Mouse (Mus musculus) G1E (cell line): ENCODE measurements at regions not wholly inside any gene's neighbourhood (a gene's known extent, or its start where the extent isn't known, plus 50 kb on each side); places are given as distances from the start of the nearest gene placed in this dataset.

Experiments
- ATAC-seq: 2 replicates; pipeline ENCODE4 v1.8.0; 2016; ENCODE audit warnings: mild to moderate bottlenecking; ENCODE audit not compliant: insufficient number of reproducible peaks, poor library complexity, low FRiP score, severe bottlenecking; ENCODE audit errors: extremely low read depth
- DNase-seq: peaks from one replicate; pipeline ENCODE4 v3.0.0; 2012; ENCODE audit warnings: low spot score
- H3K27me3 ChIP-seq: 2 replicates; pipeline ENCODE4 v1.6.1; 2012; ENCODE audit warnings: mild to moderate bottlenecking, low read length, inconsistent platforms; ENCODE audit not compliant: insufficient read depth
- H3K36me3 ChIP-seq: replicated peaks from 2 replicates; pipeline ENCODE3; 2012; ENCODE audit warnings: mild to moderate bottlenecking, inconsistent platforms
- H3K4me1 ChIP-seq: 2 replicates; pipeline ENCODE4 v1.6.1; 2012; ENCODE audit warnings: low read depth, low read length, inconsistent platforms, mixed read lengths; ENCODE audit not compliant: insufficient read depth
- H3K4me3 ChIP-seq: 2 replicates; pipeline ENCODE4 v1.5.1; 2012; ENCODE audit warnings: low read depth, mild to moderate bottlenecking, inconsistent platforms, low read length, moderate library complexity, mixed read lengths
- H3K9me3 ChIP-seq: replicated peaks from 2 replicates; pipeline ENCODE4 v1.6.1; 2012; ENCODE audit warnings: inconsistent platforms
- CTCF ChIP-seq: IDR thresholded peaks from 2 replicates; pipeline ENCODE4 v1.5.1; 2012; ENCODE audit warnings: low read depth, low read length, inconsistent platforms, mixed read lengths
- GATA1 ChIP-seq: IDR thresholded peaks from 2 replicates; pipeline ENCODE4 v1.6.1; 2012; ENCODE audit warnings: borderline replicate concordance, low read length, inconsistent platforms, mixed read lengths
- GATA2 ChIP-seq: IDR thresholded peaks from 2 replicates; pipeline ENCODE4 v1.6.1; 2012; ENCODE audit warnings: low read depth, low read length, inconsistent platforms, borderline replicate concordance
- POLR2AphosphoS5 ChIP-seq: IDR thresholded peaks from 2 replicates; pipeline ENCODE4 v1.6.1; 2012; ENCODE audit warnings: low read depth, low read length, inconsistent platforms; ENCODE audit not compliant: insufficient replicate concordance
- TAL1 ChIP-seq: conservative IDR thresholded peaks from 2 replicates; pipeline ENCODE4 v1.6.1; 2012; ENCODE audit warnings: low read depth, low read length, inconsistent platforms, mixed read lengths

DNA sequence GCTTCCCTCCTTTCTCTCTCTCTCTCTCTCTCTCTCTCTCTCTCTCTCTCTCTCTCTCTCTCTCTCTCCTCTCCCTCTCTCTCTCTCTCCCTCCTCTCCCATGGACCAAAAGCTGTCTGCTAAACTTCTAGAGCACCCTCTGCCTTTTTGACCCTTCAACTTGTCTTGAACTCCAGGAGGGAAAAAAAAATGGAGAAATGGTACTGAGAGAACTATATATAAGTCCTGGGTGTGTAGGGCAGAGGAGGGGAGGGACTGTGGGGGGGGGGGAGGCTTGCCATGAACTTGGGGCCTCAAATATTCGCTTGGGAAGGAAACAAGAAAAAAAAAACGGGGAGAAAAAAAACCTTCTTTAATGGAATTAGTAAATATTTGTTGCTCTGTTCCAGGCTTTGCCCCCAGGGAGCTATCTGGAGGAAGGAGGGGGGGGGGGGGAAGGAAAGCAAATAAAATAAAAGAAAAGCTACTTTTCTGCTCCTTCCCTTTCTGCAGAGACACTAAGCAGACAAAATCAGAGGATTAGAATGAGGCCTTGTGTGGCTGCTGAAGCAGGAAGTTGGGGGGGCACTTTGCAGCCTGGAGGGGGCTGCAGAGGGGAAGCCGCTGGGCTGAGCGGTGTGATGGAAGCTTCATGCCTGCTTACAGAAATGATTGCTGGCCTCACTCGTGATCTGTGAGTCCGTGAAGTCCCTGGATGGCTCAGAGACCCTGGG, 270.1 kb upstream of the Tbx3 start:
- Histone ChIP-seq H3K9me3 (peaks cover 74% of the 10 kb centered on the region), H3K4me3 (no peak overlapping the region), H3K27me3 (no peaks in the 10 kb centered on the region), H3K36me3 (no peaks in the 10 kb centered on the region), H3K4me1 (no peaks in the 10 kb centered on the region)
- TF ChIP-seq CTCF = no peak
- DNase-seq = no peak
- no peak for ATAC-seq

DNA sequence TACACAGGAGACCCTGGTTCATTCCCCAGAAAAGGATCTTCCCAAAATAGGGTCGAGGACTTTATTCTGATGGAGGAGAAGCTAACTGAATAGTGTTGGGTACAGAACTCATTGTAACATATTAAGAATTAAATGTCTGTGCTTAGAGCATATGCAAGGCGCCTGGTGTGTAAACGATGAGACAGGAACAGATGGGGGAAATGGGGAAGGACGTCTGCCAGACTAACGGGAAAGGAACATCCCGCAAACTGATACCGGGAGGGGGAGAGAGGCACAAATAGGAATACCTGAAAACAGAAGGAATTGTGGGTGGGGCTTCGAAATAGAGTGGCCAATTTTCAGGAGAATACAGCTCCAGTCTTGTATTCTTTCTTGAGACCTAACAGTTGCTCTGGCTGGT, 268.6 kb upstream of the Tbx3 start:
- H3K27me3 ChIP-seq = no peaks in the 10 kb centered on the region
- no peak for ATAC-seq
- no peak overlapping the region for H3K4me3 ChIP-seq
- TF ChIP-seq GATA1 (no peak), TAL1 (no peak), POLR2AphosphoS5 (no peak), CTCF (no peak), GATA2 (no peak)
- DNase-seq = no peak
- no peaks in the 10 kb centered on the region for H3K4me1 ChIP-seq
- no peaks in the 10 kb centered on the region for H3K36me3 ChIP-seq
- H3K9me3 ChIP-seq = peaks cover 81% of the 10 kb centered on the region

DNA sequence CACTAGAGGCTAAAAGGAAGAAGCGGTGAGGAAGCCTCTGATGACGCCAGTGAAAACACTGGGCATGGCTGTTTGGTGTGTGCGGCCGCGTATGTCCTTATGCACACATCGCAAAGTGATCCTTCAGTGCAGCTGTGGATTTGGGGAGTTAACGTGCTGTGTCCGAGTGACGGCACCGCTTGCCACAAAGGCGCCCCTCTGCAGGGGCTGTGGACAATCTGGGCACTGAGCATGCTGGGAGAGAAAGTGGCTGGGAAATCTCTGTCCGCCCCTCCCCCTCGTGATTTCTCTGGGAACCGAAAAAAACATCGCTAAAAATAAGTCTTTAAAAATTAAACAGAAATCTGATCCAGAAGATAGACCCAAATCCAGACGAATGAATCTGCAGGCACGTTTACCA, 267.8 kb upstream of the Tbx3 start:
- H3K4me3 ChIP-seq = no peak overlapping the region
- no peaks in the 10 kb centered on the region for H3K27me3 ChIP-seq
- no peaks in the 10 kb centered on the region for H3K36me3 ChIP-seq
- H3K9me3 ChIP-seq = peaks cover 79% of the 10 kb centered on the region
- ATAC-seq (no peak), DNase-seq (no peak)
- no peak for TF ChIP-seq TAL1
- TF ChIP-seq GATA2 = no peak
- TF ChIP-seq CTCF = no peak
- TF ChIP-seq GATA1 = no peak
- no peak for TF ChIP-seq POLR2AphosphoS5
- no peaks in the 10 kb centered on the region for H3K4me1 ChIP-seq

DNA sequence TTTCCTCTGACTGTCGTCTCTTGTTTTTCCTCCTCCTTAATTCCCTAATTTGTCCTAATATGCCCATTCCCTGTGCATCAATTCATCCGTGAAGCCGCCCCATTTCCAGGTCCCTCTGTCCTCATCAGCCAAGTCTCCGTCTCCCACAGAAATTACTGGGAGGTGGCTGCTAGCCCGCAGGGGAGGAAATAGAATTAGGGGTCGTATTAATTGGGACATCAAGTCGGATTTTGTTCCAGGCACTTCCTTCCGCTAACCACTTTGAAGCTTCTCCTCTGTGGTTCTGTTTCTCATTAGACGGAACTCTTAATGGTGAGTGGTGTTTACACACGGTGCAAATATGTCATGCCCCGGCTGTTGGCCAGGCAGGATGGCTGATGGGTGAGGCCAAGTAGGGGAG, 259.5 kb upstream of the Tbx3 start:
- Histone ChIP-seq H3K4me1 (no peaks in the 10 kb centered on the region), H3K4me3 (no peak overlapping the region), H3K9me3 (peaks cover 84% of the 10 kb centered on the region), H3K27me3 (no peaks in the 10 kb centered on the region), H3K36me3 (no peaks in the 10 kb centered on the region)
- TF ChIP-seq CTCF (no peak), POLR2AphosphoS5 (no peak), GATA2 (no peak), GATA1 (no peak), TAL1 (no peak)
- ATAC-seq (no peak), DNase-seq (no peak)

DNA sequence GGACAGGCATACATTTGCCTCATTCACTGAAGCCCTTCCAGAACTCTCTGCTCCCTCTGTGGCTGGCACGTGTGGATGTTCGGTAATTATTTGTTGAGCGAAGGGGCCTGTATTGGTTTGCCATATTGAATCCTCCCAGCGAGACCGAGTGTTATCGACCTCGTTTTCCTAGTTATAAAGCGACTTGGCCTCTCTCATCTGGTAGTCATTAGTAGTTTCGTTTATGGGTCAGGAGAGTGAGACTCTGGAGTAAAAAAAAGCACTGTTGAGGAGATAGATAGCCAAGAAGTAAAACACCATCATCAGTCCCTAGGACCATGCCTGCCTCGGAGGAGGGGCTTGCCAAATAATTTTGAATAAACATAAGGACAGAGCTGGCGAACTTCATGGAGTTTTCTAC, 254.6 kb upstream of the Tbx3 start:
- TF ChIP-seq GATA1 = no peak
- no peak for TF ChIP-seq CTCF
- no peak for TF ChIP-seq GATA2
- no peak for TF ChIP-seq POLR2AphosphoS5
- TF ChIP-seq TAL1 = no peak
- Histone ChIP-seq H3K9me3 (peaks cover 73% of the 10 kb centered on the region), H3K4me3 (no peak overlapping the region), H3K4me1 (no peaks in the 10 kb centered on the region), H3K36me3 (no peaks in the 10 kb centered on the region), H3K27me3 (no peaks in the 10 kb centered on the region)
- DNase-seq = no peak
- ATAC-seq = no peak

DNA sequence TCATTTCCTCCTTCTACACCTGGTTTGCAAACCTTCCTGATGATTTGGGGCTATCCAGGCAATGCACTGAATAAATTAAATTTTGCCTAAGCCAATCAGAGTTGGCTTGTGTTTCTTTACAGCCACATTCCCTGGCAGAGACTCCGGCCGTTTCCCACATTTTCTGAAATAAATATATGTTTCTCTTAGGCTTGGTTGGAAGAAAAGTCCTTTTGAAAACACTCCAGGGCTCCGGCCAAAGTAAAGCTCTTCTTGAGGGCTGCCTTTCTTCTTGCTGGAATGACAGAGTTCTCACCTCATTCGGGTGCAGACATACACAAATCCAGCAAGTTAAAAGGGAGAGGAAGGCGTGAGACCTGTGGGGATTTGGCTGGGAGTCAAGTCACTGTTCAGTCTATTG, 252.0 kb upstream of the Tbx3 start:
- DNase-seq (no peak), ATAC-seq (no peak)
- no peaks in the 10 kb centered on the region for H3K27me3 ChIP-seq
- H3K36me3 ChIP-seq = no peaks in the 10 kb centered on the region
- no peak for TF ChIP-seq CTCF
- TF ChIP-seq TAL1 = no peak
- TF ChIP-seq GATA2 = no peak
- no peak for TF ChIP-seq POLR2AphosphoS5
- TF ChIP-seq GATA1 = no peak
- no peak overlapping the region for H3K4me3 ChIP-seq
- no peaks in the 10 kb centered on the region for H3K4me1 ChIP-seq
- H3K9me3 ChIP-seq = peaks cover 70% of the 10 kb centered on the region

DNA sequence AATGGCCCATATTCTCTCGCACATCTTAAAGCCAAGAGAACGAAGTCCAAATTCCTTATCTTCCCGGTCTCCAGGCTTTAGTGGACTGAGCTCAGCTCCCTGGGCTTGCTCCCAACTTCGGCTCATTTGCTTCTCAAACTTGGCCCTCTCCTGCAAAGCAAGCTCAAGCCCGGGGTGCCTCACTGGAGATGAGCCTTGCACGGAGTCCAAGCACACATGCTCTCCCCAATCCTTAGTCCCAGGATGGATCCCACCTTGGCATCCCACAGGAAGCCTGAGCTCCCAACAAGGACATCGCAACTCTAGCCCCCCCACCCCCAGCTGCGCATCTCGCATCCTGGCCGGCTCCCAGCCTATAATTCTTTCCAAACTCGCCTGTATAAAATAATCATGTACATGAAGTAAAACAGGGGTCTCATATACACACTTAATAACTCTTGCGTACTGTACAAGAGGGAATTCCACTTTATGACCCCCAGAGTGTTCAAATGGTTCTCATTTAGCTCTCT, 242.9 kb upstream of the Tbx3 start:
- ATAC-seq = no peak
- Histone ChIP-seq H3K27me3 (no peaks in the 10 kb centered on the region), H3K4me1 (no peaks in the 10 kb centered on the region), H3K9me3 (peaks cover 73% of the 10 kb centered on the region), H3K4me3 (no peak overlapping the region), H3K36me3 (no peaks in the 10 kb centered on the region)
- no peak for DNase-seq
- no peak for TF ChIP-seq GATA2
- TF ChIP-seq GATA1 = no peak
- no peak for TF ChIP-seq POLR2AphosphoS5
- no peak for TF ChIP-seq CTCF
- TF ChIP-seq TAL1 = no peak
